Mouse (Mus musculus) right cerebral cortex, adult 2 months (tissue): ENCODE measurements at regions not wholly inside any gene's neighbourhood (a gene's known extent, or its start where the extent isn't known, plus 50 kb on each side); places are given as distances from the start of the nearest gene placed in this dataset.

Source experiments
- DNase-seq, 2 experiments: peaks; one replicate each; pipeline ENCODE4 v3.0.0; 2021 to 2022; ENCODE audit warnings: low spot score in 2 of 2

DNA sequence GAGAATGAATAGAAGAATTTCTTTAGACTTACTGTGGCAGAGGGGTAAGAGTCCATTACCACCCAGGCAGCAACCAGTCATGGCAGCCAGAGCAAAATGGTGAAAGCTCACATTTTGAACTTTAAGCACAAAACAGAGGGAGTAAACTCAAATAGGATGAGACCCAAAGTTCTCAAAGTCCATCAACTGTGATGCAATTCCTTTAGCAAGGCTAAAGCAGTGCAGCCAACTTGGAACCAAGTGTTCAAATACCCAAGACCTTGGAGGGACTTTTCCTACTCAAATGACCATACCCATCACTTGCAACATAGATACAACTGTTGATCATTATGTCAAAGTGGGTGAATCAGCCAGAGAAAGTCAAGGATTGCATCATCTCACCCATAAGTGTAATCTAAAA is 380.1 kb downstream of the Hace1 start:
- no peak for DNase-seq

DNA sequence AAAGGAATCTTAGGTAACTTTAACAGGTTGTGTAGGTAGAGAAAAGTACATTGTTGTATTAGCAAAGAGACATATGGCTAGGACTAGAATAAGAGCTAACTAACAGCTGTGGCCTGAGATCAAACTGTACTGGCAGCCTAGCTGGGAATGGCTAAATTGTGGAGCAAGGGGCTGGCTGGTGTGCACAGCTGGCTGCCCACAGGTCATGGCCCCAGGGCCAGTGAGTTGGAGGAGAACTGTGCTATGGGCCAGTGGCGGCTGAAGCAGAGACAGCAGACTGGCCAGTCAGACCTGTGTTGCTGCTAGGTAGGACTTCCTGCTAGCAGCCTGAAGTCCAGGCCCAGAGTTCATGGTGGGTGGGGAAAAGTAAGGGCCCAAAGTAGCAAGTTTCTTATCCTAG is 394.6 kb downstream of the Hace1 start:
- DNase-seq: no peak

GRCm38 (mm10) chr10:45982731-45983274 is 405.2 kb downstream of the Hace1 start:
- DNase-seq: no peak

DNA sequence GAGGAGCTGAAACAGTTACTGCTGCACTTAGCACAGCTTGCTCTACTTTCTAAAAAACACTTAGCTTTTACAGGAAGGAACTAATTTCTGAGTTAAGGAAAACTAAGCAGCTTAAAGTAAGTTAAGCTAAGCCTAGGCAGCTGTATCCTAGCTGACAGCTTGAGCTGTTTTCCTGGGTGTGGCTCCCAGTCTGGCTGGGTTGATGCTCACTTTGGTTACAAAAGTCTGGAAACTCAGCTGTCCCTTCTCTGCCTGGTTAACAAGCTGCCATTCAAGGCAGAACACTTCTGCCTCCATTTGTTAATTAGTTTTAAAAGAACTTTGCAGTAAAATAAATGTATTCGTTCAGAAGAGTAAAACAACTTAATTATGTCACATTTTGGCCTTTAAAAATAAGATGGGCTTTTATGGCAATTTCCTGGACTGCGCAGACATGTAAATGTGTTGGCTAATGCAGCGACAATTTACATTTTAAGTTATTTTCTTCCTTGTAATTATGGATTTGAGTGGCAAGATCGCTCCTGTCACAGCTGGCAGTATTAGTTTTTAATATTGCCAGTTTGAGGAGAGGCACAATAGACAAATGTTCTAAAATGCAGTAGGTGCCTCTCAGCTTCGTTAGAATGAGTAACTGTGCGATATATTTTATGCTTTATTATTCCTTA is 406.2 kb downstream of the Hace1 start:
- no peak for DNase-seq

GRCm38 (mm10) chr10:45986341-45986740 is 408.7 kb downstream of the Hace1 start:
- peak in 1 of 2 experiments; percentile 10 for DNase-seq

DNA sequence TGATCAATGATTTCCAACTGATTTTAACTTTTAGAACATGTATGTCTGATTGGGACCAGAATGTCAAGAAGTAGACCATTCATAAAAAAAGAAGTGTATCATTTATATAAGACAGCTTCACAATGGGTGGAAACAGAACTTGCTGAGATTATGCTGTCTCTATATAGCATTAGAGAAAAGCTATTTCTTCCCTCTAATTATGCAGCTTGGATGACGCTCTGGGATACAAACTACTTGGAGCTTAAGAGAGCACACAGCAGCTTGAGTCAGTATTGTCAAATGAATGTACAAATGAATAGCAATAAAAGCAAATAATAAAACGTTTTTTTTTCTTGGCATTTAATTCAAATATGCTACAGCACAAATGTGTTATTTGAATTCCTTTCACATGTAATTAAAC is 428.7 kb downstream of the Hace1 start:
- DNase-seq: no peak

DNA sequence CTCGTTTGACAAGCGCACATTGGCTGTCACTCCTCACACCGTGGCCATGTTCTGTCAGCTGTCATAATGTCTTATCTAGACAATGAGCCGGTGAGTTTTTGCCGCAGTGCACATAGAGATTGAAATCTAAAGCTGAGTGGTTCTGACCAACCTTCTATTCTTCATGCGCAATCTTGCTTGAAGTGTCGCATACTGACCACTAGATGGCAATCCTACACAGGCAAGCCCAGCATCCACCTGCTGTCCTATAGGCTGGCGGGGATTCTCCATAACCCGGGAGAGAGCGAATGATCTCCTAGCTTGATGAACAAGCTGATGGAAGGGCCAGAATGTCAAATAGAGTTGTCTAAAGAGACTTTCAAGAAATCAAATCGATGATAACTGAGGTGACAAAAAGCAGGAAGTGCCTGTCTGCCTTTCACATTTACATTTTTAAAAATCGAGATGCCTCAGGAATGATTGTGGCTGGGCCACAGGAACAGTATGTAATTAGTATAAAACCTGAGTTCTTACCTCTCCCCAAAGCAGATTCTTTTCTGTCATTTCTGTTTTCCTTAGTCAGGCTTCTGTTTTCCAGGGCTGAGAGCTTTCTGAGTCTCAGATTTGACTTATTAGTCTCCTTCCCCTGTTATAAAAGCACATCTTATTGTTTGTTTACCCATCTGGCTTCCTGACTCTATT is 434.4 kb downstream of the Hace1 start:
- peak; percentile 79 to 80 for DNase-seq

DNA sequence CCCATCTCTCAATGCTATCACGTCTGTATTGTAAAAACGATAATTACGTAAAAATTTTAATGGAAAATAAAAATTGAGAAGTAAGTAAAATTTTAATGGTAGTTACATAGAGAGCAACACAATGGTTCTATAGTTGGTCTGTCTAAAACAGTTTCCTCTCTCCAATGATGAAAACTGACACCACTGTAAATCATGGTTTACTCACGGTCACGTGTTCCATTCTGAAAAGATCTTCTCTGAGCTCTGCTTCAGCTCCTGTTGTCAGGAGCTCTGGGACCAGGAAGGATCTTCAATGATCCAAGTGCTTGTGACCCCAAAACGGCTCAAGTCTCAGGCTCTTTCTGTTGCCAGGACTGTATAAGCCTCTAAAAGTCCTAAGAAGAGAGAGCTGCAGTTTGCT is 435.0 kb downstream of the Hace1 start:
- DNase-seq: no peak

DNA sequence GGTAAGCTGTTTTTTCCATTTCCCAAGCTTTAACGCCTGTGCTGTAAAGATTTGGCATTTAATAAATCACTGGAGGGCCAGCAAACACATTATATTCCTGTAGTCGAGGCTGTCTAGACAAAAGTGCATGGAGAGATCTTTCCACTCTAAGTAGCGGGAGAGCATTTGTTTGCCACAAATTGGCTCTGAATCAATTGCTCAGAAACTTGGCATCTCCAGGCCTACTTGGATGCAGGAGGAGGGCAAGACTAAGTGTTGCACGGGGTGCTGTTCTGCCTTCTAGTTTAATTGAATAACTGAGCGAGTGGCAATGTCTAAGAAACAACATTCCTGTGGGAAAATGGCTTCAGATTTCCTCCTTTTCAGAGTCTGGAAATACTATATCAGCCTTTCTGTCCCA is 438.7 kb downstream of the Hace1 start:
- peak in 1 of 2 experiments; percentile 11 for DNase-seq

- peak; percentile 30 to 54 for DNase-seq
Measured at GRCm38 (mm10) chr10:46045474-46046093, 468.0 kb downstream of the Hace1 start.

DNA sequence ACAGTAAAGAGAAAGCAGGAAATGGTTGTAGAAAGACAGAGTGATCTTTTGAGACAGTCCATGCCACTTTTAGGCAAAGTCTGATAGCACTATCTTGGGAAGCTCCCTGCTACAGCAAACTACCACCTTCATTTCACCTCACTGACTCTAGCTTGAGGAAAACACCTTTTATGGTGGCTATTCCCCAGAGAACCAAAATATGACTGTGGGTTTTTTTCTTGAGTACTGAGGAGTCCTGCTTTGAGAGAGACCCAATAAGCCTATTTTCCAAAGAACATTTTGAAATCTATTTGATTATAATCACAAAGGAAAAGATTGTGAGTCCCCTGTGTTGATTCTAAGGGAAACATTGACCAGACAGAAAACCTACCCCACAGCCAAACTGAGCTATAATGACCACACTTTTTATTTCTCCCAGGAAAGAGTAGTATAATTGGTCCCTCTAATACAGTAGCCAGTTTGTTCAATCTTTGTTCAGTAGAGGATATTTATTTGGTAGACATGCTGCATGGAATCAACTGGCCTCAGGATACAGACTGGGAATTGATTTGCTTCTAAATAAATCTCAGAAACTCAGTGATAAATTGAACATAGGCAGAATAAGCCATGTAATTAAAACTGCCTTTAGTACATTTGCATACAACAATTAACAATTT is 468.6 kb downstream of the Hace1 start:
- DNase-seq: no peak

GRCm38 (mm10) chr10:46046890-46047414 is 469.3 kb downstream of the Hace1 start:
- DNase-seq: no peak

DNA sequence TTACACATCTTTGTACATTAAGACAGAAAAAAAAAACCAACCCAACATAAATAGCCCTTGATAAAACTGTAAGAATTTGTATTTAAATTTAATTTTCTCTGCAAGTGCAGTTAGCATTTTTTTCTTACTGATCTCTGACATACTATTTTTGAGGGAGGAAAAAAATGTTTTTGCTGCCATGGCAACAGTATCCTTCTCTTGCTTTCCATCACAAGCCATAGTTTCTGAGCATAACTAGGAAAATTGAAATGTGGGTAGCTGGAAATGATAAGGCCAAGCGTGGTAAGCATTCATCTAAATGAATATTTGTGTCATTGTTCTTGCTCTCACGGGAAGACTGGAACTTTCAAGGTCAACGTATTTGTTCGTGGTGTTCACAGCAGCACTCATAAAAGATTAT is 470.0 kb downstream of the Hace1 start:
- DNase-seq: no peak

- DNase-seq: peak; percentile 71 to 78
Measured at GRCm38 (mm10) chr10:46057362-46058198, 480.0 kb downstream of the Hace1 start.

- DNase-seq: no peak
Measured at GRCm38 (mm10) chr10:46058199-46058472, 480.5 kb downstream of the Hace1 start.

DNA sequence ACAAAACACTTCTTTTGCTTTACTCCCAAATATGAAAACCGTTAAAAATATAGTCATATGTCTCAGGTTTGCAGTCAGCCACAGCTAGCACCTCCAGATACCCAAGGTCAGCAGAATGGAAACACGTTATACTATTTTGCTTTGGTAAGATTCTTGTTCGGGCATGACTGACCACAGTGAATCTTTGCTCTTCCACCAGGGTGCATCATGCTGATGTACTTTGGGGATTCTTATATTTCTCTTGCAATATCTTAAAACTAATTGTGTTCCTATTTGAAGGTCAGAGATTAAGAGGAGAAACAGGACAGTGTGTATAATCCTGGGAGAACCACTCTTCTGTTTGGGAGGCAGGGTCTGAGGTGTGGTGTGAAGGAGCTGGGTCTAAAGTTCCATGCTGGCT is 481.7 kb downstream of the Hace1 start:
- no peak for DNase-seq

DNA sequence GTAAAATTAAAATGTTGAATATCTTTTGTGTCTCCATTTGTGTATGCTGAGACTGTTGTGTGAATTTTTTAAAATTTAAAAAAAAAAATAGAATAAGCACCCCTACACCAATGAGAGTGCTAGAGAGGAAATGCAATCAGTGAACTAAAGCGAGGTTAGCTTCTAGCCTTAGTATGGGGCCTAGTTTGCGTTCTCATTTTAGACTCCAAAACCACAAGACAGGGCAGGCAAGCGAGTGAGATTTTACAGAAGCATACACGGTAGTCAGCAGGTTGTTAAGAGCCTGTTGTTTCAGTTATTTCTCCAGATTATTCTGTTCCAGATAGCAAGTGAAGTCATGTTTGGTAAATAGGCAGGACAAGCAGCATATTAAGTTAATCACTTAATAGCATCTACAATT is 486.2 kb downstream of the Hace1 start:
- DNase-seq: no peak

DNA sequence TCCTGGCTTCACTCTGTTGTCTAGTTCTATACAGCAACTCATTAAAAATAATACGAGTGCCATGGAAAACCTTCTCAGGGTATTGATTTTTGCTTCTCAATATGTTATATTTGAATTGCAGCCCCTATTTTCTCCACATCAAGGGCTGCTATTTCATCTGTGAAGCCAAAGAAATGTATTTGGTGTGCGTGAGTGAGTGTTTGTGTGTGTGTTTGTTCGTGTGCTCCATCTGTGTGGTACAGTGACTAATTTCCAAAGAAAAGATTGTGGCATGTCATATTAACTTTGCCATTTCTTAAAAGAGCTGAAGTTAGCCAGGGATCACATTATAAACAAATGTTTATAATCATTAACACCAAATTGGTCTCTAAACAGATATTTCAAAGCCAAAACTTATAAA is 493.1 kb downstream of the Hace1 start:
- no peak for DNase-seq

- no peak for DNase-seq
Measured at GRCm38 (mm10) chr10:46071220-46071619, 493.6 kb downstream of the Hace1 start.

DNA sequence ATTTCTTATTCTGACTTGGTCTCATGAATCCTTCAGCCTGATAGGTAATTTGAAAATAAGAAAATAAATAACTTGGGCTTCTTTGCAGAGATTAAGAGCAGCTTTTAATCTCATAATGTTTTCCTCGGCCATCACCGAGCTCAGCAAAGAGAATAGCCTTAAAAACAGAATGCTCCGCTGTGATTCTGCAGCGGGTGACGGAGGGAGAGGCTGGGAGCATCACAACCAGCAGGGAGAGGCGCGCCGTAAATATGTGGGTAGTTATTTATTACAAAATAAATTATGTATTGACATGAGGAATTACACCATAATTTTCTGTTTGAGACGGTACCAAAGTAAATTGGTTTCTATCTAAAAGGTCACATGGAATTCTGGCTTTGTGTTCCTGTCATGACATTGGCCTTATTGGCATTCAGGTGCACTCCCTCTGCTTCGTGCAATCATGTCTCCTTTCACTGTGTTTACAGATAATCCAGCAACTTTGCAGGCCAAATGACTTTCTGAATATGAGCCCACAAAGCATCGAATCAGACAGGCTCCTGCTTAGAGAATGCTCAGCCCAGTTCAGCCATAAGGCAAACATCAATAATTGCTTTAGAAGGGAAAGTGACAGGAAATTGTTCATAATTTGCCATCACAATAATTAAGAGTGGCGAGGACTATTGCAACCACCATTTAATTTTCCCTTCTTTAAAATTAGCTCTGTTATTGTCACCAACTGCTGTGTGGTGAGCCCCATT is 494.4 kb downstream of the Hace1 start:
- no peak for DNase-seq
